Mouse (Mus musculus) right cerebral cortex, adult 18-20 months (tissue): ENCODE data around the gene Stat5b.
A peak's percentile ranks its signal among the peaks of the same experiment; 100 is the strongest.

Source experiments
- DNase-seq: peaks from one replicate; pipeline ENCODE4 v3.0.0; 2022; ENCODE audit warnings: mixed read lengths

Stat5b gene

DNA sequence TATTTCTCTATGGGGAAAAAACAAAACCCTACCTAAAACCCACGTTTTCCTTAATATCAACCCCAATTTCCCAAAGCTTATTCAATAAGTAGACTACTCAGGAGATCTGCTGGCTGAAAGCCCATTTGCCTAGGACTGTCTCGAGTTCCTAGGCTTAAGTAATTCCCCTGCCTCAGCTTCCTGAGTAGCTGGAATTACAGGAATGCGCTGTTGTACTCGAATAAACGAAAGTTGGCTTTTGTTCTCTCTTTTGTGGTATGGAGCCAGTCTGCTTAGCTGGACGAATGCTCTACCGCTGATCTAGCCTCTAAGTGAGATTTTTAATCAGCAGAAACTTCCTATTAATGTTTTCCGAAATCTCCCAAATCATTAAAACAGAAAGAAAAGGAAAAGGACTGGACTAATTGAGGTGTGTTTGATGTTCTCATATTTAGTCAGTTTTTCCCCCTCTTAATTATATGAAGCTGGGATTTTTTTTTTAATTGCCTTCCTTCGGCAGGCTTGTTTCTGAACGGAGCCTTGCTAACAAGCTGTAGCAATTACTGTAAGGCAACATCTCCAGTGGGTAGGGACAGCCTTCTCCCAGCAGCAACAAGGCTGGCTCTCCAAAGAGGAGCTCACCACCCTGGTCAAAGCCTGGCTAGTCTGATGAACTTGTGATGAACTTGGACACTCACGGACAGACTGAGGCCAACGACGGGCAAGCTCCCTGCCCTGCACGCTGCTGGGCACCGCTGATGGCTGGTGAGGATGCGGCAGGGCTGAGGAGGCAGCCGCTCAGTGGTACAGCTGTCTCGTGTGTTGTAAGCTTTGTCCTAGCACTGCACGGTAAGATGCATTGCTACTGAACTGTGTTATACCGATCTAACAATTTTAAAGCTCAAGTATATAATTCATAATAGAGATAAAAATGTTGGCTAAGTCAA, 43.9 kb downstream of the Stat5b start:
- no peak for DNase-seq

DNA sequence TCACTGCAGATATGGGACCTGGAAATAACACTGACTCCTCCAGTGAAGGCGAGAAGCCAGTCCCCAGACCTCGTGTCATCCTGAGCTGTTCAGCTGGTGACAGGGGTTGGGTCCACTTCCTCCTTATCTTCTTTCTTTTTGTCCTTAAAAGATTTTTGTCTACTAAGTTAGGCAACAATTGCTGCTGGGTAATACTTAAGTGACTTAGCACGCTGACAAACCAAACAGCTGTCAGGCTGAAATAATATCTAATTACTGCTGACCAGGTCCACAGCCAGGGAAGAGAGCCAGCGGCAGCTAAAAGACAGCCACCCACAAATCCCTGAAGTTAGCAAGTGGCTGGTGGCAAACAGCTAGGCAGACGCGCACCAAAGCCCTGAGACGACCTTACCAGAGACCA, 45.0 kb downstream of the Stat5b start:
- DNase-seq: no peak

GRCm38 (mm10) chr11:100804409-100804808, 46.1 kb downstream of the Stat5b start:
- DNase-seq: no peak

- no peak for DNase-seq
Observed at GRCm38 (mm10) chr11:100799426-100799825, 51.1 kb downstream of the Stat5b start.

DNA sequence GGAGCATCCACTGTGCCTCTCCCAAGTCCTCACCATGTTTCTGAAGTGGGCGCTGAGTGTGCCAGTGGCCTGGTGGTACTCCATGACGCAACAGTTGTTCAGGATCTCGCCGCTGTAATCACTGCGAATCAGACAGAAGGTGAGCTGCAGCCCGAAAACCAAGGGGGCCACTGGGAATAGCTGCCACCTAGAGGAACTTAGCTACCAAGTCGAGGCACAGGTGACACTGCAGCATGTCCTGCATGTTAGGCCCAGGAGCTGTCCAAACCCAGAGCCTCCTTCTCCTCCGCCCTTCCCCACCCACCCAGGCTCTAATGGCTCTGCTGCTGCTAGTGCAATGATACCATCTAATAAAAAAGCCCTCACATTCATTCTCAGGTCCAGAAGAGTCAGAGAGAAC, 53.9 kb downstream of the Stat5b start:
- DNase-seq: no peak

GRCm38 (mm10) chr11:100795386-100795785, 55.1 kb downstream of the Stat5b start:
- no peak for DNase-seq

DNA sequence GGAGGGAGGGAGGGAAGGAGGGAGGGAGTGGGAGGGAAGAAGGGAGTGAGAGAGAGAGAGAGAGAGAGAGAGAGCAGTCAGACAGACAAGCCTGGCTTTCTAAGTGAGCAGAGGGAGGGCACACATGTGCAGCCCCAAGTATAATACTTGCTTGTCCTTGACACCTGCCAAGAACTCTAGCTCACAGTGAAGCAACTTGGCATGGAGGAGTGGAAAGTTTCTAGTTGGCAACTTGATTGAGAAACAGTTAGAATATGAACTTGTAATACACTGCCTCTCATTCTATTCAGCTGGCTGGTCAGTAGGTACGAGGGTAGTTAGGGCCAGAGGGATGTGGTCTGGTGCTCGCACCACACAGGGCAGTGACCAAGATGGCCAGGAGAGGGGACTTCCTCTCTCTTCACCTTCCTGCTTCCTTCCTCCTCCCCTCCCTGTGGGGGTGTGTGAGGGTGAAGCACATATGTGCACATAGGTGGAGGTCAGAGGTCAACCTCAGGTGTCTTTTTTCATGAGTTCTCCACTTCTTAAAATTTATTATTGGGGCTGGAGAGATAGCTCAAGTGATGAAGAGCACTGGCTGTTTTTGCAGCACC, 59.0 kb downstream of the Stat5b start:
- no peak for DNase-seq

- peak; percentile 32 for DNase-seq
Observed at GRCm38 (mm10) chr11:100790644-100791043, 59.9 kb downstream of the Stat5b start.

DNA sequence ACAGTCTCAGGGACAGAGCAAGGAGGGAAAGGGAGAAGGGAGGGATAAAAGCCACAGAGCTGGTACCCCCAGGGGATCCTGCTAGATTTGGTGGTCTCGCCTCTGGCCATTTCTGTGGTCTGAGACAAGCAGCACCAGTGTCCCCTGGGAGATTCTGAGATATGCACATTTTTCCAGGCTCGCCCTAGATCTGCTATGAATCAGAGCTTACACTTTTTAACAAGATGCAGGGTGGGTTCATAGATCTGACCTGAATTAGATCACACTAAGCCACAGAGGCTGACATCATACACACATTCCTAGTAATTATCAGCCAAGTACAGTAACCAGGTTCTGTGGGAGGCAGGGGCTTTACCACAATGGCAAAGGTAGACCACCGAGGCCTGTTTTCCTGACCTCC, 60.8 kb downstream of the Stat5b start:
- DNase-seq: no peak

DNA sequence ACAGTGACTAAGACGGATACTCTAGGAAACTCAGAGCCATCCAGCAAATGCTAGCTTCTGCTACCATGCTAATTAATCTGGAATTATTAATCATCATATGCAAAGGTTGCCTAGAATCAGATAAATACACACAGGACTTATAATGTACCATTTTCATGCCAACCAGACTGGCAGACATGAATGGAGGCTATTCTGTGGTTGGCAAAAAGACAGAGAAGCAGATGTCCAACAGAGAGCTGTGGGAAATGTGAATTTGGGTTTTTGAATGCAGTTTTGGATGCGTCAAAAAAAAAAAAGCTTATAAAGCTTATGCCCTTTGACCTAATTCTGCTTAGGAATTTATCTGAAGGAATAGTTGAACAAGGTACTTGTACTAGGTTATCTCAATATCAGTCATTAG, 64.8 kb downstream of the Stat5b start:
- no peak for DNase-seq

- no peak for DNase-seq
Observed at GRCm38 (mm10) chr11:100784286-100784685, 66.2 kb downstream of the Stat5b start.

GRCm38 (mm10) chr11:100782568-100782967, 68.0 kb downstream of the Stat5b start:
- no peak for DNase-seq

DNA sequence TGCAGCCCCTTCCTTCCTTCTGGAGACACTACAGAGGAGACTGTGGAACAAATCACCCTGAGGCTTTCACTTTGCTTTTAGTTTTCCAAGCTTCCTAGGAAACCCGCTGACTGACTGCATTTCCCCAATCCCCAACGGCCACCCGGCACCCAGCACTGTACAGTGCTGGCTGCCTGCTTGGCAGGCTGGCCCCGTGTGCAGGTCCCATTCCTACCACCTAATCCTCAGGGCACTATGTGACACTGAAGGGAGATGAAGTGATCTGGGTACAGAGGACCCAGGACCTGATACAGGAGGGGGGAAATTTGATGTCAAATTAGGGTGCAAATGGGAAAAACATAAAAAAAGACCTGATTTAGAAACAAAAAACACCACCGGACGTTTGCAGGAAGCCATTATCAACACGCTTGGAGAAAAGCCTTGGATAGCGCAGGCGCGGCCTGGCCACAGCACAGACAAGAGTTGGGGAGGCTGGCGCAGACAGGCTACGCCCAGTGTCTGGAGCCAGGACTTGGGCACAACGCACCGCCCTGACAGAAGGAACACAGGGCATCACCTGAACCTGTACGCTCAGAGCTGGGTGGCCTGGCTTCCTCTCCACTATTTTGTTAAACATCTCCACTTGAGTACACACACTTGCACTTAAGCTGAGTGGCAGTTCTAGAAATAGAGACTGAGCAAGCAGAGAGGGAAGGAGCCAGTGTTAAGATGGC, 68.6 kb downstream of the Stat5b start:
- DNase-seq: no peak

DNA sequence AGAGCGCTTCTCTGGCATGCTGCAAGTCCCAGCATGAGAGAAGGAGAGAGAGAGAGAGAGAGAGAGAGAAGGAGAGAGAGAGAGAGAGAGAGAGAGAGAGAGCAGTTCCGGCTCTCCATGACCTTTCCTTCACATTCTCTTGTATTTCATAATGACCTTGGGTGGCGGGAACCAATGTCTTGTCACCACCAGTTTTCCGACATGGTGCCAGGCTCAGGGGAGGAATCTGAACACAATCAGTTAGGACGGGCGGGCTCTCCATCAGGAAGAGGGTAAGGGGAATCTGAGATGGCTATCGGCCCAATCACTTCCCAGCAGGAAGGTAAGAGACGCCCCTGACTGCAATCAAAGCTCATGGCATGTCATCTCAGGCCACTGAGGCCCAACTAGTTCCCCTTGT, 70.3 kb downstream of the Stat5b start:
- DNase-seq: no peak

GRCm38 (mm10) chr11:100778069-100778468, 72.5 kb downstream of the Stat5b start:
- DNase-seq: no peak

GRCm38 (mm10) chr11:100775921-100776320, 74.6 kb downstream of the Stat5b start:
- no peak for DNase-seq

GRCm38 (mm10) chr11:100774261-100774660, 76.3 kb downstream of the Stat5b start:
- DNase-seq: no peak

DNA sequence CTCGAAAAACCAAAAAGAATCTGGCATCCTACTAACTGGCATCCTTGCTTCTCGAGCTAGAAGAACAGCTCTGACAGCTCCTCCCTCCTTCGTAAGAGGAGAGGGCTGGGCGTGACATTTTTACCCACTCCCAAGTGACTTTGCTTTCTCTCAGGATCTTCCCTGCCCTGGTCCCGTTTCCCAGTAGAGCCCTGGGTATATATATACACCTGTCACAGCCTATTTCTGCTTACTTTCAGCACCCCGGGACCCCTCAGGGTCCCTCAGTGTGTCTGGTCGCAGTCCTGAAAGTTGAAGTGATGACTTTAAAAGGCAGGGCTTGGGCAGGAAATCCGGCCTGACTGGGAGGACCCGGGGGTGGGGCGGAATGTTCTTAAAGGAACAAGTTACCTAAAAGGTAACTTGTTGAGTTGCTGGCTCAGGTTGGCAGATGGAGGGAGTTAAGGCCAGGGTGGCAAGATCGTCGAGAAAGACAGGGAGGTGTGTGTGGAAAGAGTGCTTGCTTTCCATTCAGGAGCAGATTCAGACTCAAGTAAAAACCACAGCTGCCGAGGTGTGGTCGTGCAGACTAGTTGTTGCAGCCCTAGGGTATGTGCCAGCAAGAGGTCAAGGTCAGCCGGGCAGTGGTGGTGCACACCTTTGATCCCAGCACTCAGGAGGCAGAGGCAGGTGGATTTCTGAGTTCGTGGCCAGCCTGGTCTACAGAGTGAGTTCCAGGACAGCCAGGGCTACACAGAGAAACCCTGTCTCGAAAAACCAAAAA, 79.7 kb downstream of the Stat5b start, which contains the start of gene Ghdc:
Ghdc (minus strand) TSS at position 312 of the 763 bp plus-strand sequence.
- DNase-seq: peak; percentile 82

- no peak for DNase-seq
Observed at GRCm38 (mm10) chr11:100769980-100770379, 80.5 kb downstream of the Stat5b start.

DNA sequence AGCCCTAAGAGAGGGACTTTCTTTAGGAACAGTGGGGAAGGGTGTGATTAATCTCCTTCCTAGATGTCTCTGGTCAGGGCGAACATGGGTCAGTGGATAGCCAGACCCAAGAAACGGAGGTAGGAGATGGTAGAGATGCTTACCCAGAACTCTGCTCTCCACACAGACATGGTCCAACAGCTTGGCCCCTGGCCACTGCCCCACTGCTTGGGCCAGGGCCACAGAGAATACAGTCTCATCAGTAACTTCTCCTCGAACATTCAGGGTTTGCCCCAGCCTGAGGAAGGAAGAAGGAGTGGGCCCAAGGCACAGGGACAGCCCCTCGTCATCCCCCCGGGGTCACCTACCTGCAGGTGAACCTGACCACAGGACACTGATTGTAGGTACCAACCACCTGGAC, 82.7 kb downstream of the Stat5b start:
- DNase-seq: no peak

- DNase-seq: no peak
Observed at GRCm38 (mm10) chr11:100766726-100767125, 83.8 kb downstream of the Stat5b start.

DNA sequence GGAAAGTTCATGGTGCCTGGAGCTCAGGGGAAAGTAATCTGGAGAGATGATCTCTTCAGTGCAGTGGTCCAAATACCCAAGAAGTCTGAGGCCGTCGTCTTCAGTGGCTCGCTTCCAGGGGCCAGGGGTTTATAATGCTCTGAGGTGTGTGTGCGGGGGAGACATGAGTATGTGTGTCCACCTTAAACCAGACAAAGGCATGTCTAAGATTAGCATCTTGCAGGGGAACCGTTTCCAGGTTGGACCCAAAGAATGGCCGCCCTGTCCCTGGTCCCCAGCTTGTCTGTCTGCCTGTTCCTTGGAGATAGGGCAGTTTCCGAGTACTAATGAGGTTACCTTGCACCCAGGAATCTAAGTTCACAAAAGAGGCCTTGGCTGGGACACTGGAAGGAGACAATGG, 87.7 kb downstream of the Stat5b start, which contains the start of gene Hcrt:
Hcrt (minus strand) TSS at position 101 of the 400 bp plus-strand sequence.
- no peak for DNase-seq
